Mouse (Mus musculus) CH12.LX (cell line): Measurements from ENCODE around the gene Rnf31. TPM values are rescaled to one million over a fixed set of nuclear protein-coding genes. Genes with fewer than 3 reads are reported as not detected.
A peak's percentile ranks its signal among the peaks of the same experiment; 100 is the strongest.

Source experiments
- DNase-seq: peaks from one replicate; pipeline ENCODE4 v3.0.0-alpha.2; 2013; ENCODE audit errors: extremely low read depth
- H3K27ac ChIP-seq: 2 replicates; pipeline ENCODE4 v1.5.1; 2012; ENCODE audit warnings: low read depth, mild to moderate bottlenecking, control low read depth, moderate library complexity; ENCODE audit not compliant: insufficient read depth
- H3K27me3 ChIP-seq: replicated peaks from 2 replicates; pipeline ENCODE3; 2012; ENCODE audit warnings: inconsistent platforms
- H3K36me3 ChIP-seq, 2 experiments: replicated peaks in 1 of 2; 2 replicates each; pipeline versions ENCODE3 to v1.6.1; 2012; ENCODE audit warnings: inconsistent platforms in 1 of 2, low read length in 1 of 2, mild to moderate bottlenecking in 1 of 2, mixed read lengths in 1 of 2, moderate library complexity in 1 of 2; ENCODE audit not compliant: control insufficient read depth in 1 of 2, insufficient read depth in 1 of 2
- H3K4me1 ChIP-seq, 2 experiments: 2 replicates each; pipeline ENCODE4 v1.6.1; 2012; ENCODE audit warnings: inconsistent platforms in 1 of 2, moderate library complexity in 1 of 2; ENCODE audit not compliant: insufficient read depth in 2 of 2, control insufficient read depth in 1 of 2
- H3K4me2 ChIP-seq: 2 replicates; pipeline ENCODE4 v1.6.1; 2012; ENCODE audit warnings: low read depth, mild to moderate bottlenecking, control low read depth; ENCODE audit not compliant: poor library complexity, insufficient read depth, severe bottlenecking
- H3K4me3 ChIP-seq, 3 experiments: fragments of 150-350 bp in 1 of 3; sonication (generic) in 1 of 3; replicated peaks in 1 of 3; 2 replicates each; pipeline versions ENCODE3 to v1.5.1; 2011 to 2012; ENCODE audit warnings: low read depth in 2 of 3, low read length in 2 of 3, mild to moderate bottlenecking in 2 of 3, moderate library complexity in 2 of 3, control low read depth in 1 of 3, improper control_type of control experiment in 1 of 3, inconsistent platforms in 1 of 3, mixed read lengths in 1 of 3; ENCODE audit not compliant: poor library complexity in 1 of 3
- H3K79me2 ChIP-seq: replicated peaks from 2 replicates; pipeline ENCODE4 v1.6.1; 2012; ENCODE audit warnings: mild to moderate bottlenecking, moderate library complexity; ENCODE audit not compliant: control insufficient read depth, poor library complexity, insufficient read depth, severe bottlenecking; ENCODE audit errors: extremely low read depth
- H3K9ac ChIP-seq: 2 replicates; pipeline ENCODE4 v1.6.1; 2012; ENCODE audit warnings: low read depth, mild to moderate bottlenecking, control low read depth, moderate library complexity; ENCODE audit not compliant: insufficient read depth
- H3K9me3 ChIP-seq: replicated peaks from 2 replicates; pipeline ENCODE3; 2012; ENCODE audit warnings: low read length, inconsistent platforms, mixed read lengths
- CHD1 ChIP-seq: IDR thresholded peaks from 2 replicates; pipeline ENCODE4 v1.6.1; 2012; ENCODE audit warnings: low read depth, low read length, improper control_type of control experiment, inconsistent platforms
- CHD2 ChIP-seq: IDR thresholded peaks from 2 replicates; pipeline ENCODE4 v1.6.1; 2011; ENCODE audit warnings: low read length, improper control_type of control experiment
- CTCF ChIP-seq, 2 experiments: IDR thresholded peaks in 1 of 2; conservative IDR thresholded peaks in 1 of 2; 2 replicates each; pipeline ENCODE4 v1.5.1; 2011 to 2012; ENCODE audit warnings: low read depth in 2 of 2, low read length in 2 of 2, improper control_type of control experiment in 1 of 2, inconsistent platforms in 1 of 2, mild to moderate bottlenecking in 1 of 2, moderate library complexity in 1 of 2
- EP300 ChIP-seq: IDR thresholded peaks from 2 replicates; pipeline ENCODE4 v1.6.1; 2011; ENCODE audit warnings: low read length, improper control_type of control experiment
- ETS1 ChIP-seq: conservative IDR thresholded peaks from 2 replicates; pipeline ENCODE4 v1.6.1; 2012; ENCODE audit warnings: low read depth, mild to moderate bottlenecking, inconsistent platforms, low read length, improper control_type of control experiment, moderate library complexity
- GABPA ChIP-seq: IDR thresholded peaks from 2 replicates; pipeline ENCODE4 v1.6.1; 2012; ENCODE audit warnings: low read depth, low read length, improper control_type of control experiment, inconsistent platforms; ENCODE audit not compliant: insufficient replicate concordance
- HCFC1 ChIP-seq: IDR thresholded peaks from 2 replicates; pipeline ENCODE4 v1.6.1; 2012; ENCODE audit warnings: low read depth, mild to moderate bottlenecking, inconsistent platforms, low read length, improper control_type of control experiment
- IRF4 ChIP-seq: IDR thresholded peaks from 2 replicates; pipeline ENCODE4 v1.6.1; 2014; ENCODE audit warnings: low read depth, mild to moderate bottlenecking, inconsistent platforms, low read length, improper control_type of control experiment
- JUND ChIP-seq: conservative IDR thresholded peaks from 2 replicates; pipeline ENCODE4 v1.6.1; 2011; ENCODE audit warnings: low read depth, low read length, improper control_type of control experiment
- MAFK ChIP-seq: IDR thresholded peaks from 2 replicates; pipeline ENCODE4 v1.6.1; 2011; ENCODE audit warnings: low read length, improper control_type of control experiment; ENCODE audit not compliant: insufficient replicate concordance
- MAX ChIP-seq: IDR thresholded peaks from 2 replicates; pipeline ENCODE4 v1.6.1; 2011; ENCODE audit warnings: low read length, improper control_type of control experiment
- MAZ ChIP-seq: IDR thresholded peaks from 2 replicates; pipeline ENCODE4 v1.6.1; 2012; ENCODE audit warnings: low read depth, mild to moderate bottlenecking, inconsistent platforms, low read length, improper control_type of control experiment, moderate library complexity
- MEF2A ChIP-seq: IDR thresholded peaks from 2 replicates; pipeline ENCODE4 v1.6.1; 2014; ENCODE audit warnings: low read depth, mild to moderate bottlenecking, inconsistent platforms, low read length, improper control_type of control experiment, borderline replicate concordance
- MYC ChIP-seq: IDR thresholded peaks from 2 replicates; pipeline ENCODE4 v1.6.1; 2011; ENCODE audit warnings: low read depth, mild to moderate bottlenecking, improper control_type of control experiment, low read length
- NELFE ChIP-seq: IDR thresholded peaks from 2 replicates; pipeline ENCODE4 v1.6.1; 2011; ENCODE audit warnings: low read depth, low read length, improper control_type of control experiment
- NRF1 ChIP-seq: IDR thresholded peaks from 2 replicates; pipeline ENCODE4 v1.6.1; 2014; ENCODE audit warnings: low read depth, mild to moderate bottlenecking, inconsistent platforms, low read length, improper control_type of control experiment, moderate library complexity
- PAX5 ChIP-seq: IDR thresholded peaks from 2 replicates; pipeline ENCODE4 v1.6.1; 2012; ENCODE audit warnings: low read length, inconsistent platforms, mixed read lengths
- POLR2A ChIP-seq: IDR thresholded peaks from 2 replicates; pipeline ENCODE4 v1.6.1; 2011; ENCODE audit warnings: low read depth, mild to moderate bottlenecking, improper control_type of control experiment, low read length
- POLR2AphosphoS2 ChIP-seq: IDR thresholded peaks from 2 replicates; pipeline ENCODE4 v1.6.1; 2011; ENCODE audit warnings: low read depth, low read length, improper control_type of control experiment
- RAD21 ChIP-seq: IDR thresholded peaks from 2 replicates; pipeline ENCODE4 v1.6.1; 2011; ENCODE audit warnings: low read depth, mild to moderate bottlenecking, low read length, improper control_type of control experiment, moderate library complexity
- RCOR1 ChIP-seq: conservative IDR thresholded peaks from 2 replicates; pipeline ENCODE4 v1.6.1; 2012; ENCODE audit warnings: low read depth, mild to moderate bottlenecking, inconsistent platforms, low read length, improper control_type of control experiment
- SIN3A ChIP-seq: IDR thresholded peaks from 2 replicates; pipeline ENCODE4 v1.6.1; 2012; ENCODE audit warnings: low read length, improper control_type of control experiment, inconsistent platforms
- SMC3 ChIP-seq: IDR thresholded peaks from 2 replicates; pipeline ENCODE4 v1.6.1; 2011; ENCODE audit warnings: low read depth, low read length, improper control_type of control experiment
- TBP ChIP-seq: conservative IDR thresholded peaks from 2 replicates; pipeline ENCODE4 v1.6.1; 2011; ENCODE audit warnings: low read depth, low read length, improper control_type of control experiment
- TCF12 ChIP-seq: IDR thresholded peaks from 2 replicates; pipeline ENCODE4 v1.6.1; 2014; ENCODE audit warnings: low read depth, mild to moderate bottlenecking, inconsistent platforms, low read length, improper control_type of control experiment
- UBTF ChIP-seq: IDR thresholded peaks from 2 replicates; pipeline ENCODE4 v1.6.1; 2012; ENCODE audit warnings: low read depth, mild to moderate bottlenecking, inconsistent platforms, low read length, improper control_type of control experiment, moderate library complexity
- USF1 ChIP-seq: IDR thresholded peaks from 2 replicates; pipeline ENCODE4 v1.6.1; 2014; ENCODE audit warnings: low read depth, mild to moderate bottlenecking, inconsistent platforms, low read length, improper control_type of control experiment
- USF2 ChIP-seq: conservative IDR thresholded peaks from 2 replicates; pipeline ENCODE4 v1.6.1; 2011; ENCODE audit warnings: low read depth, low read length, improper control_type of control experiment
- ZC3H11A ChIP-seq: IDR thresholded peaks from 2 replicates; pipeline ENCODE4 v1.6.1; 2012; ENCODE audit warnings: low read depth, mild to moderate bottlenecking, inconsistent platforms, low read length, improper control_type of control experiment
- ZKSCAN1 ChIP-seq: IDR thresholded peaks from 2 replicates; pipeline ENCODE4 v1.6.1; 2012; ENCODE audit warnings: low read depth, inconsistent platforms, low read length, improper control_type of control experiment, borderline replicate concordance
- ZMIZ1 ChIP-seq: IDR thresholded peaks from 2 replicates; pipeline ENCODE4 v1.6.1; 2012; ENCODE audit warnings: low read depth, mild to moderate bottlenecking, inconsistent platforms, low read length, improper control_type of control experiment
- ZNF384 ChIP-seq: IDR thresholded peaks from 2 replicates; pipeline ENCODE4 v1.6.1; 2012; ENCODE audit warnings: low read depth, low read length, improper control_type of control experiment, inconsistent platforms
- dilution Hi-C: fragments of 300-500 bp; cut with MboI; formaldehyde crosslinking; loops from 2 replicates; pipeline ENCODE4 v1.14.3; 2020; ENCODE audit warnings: low sequenced_read_pairs; ENCODE audit not compliant: extremely low pct_unique_long_range_greater_than_20kb, extremely low pct_ligation_motif_present
- in situ Hi-C: fragments of 300-500 bp; cut with MboI; formaldehyde crosslinking; loops from 3 replicates; pipeline ENCODE4 v1.14.3; 2019; ENCODE audit warnings: low sequenced_read_pairs, low pct_ligation_motif_present, low pct_unique_long_range_greater_than_20kb, mixed read lengths
- polyA plus RNA-seq: library from polyadenylated mRNA; unstranded; fragments of >175 nt; gene quantifications from 2 replicates; pipeline ENCODE4 v1.2.1, GENCODE M21; 2012; ENCODE audit warnings: low read depth; ENCODE audit not compliant: insufficient read length
- total RNA-seq, 2 experiments: library from RNA; depleted of rRNA; stranded (reverse); fragments of 300-350 nt in 1 of 2; fragments of >200 nt in 1 of 2; gene quantifications; 2 replicates each; pipeline ENCODE4 v1.2.3; 2012 to 2014

Gene Rnf31
- total and polyA plus RNA-seq, 3 experiments: 3.8 to 22.6 (median 15.9) TPM

GRCm38 (mm10) chr14:55559799-55560201 is 31.7 kb upstream of the Rnf31 start, which contains the start of gene Dcaf11 (continued):
- TF ChIP-seq IRF4 (no peak; the same call in 1 of the 2 replicates), USF2 (no peak), CTCF (conservative IDR thresholded peaks at IDR 0.05 in 1 of 2, IDR thresholded peaks at IDR 0.05 in 1 of 2; ENCODE audit: low read depth in 2 of 2, low read length in 2 of 2) (peak in 1 of 2 experiments; percentile 34; a peak in 2 of 4 replicates), ZKSCAN1 (no peak), USF1 (peak; percentile 37), RCOR1 (no peak), MAFK (no peak), MYC (peak; percentile 30; the same call in 1 of the 2 replicates), JUND (no peak), RAD21 (peak; percentile 9), MAZ (no peak), NELFE (peak; percentile 85), ZNF384 (no peak), SMC3 (0 out of 2 replicates have a peak, but pooled peaks have one; percentile 18)

GRCm38 (mm10) chr14:55560202-55561073 is 31.1 kb upstream of the Rnf31 start, which contains the start of gene A730061H03Rik:
TSS of gene A730061H03Rik (minus strand) at chr14:55560406.
- Histone ChIP-seq H3K9ac (peak within 1 kb of the TSS; percentile 87), H3K27me3 (no peaks in the 10 kb centered on the region), H3K9me3 (no peaks in the 10 kb centered on the region), H3K4me3 (peak within 1 kb of the TSS; percentile 69 to 80 (median 80)), H3K4me2 (peak within 1 kb of the TSS; percentile 73), H3K36me3 (peaks cover 17 to 36% of the 10 kb centered on the region in 2 experiments), H3K4me1 (peaks cover 9 to 32% of the 10 kb centered on the region in 2 experiments), H3K27ac (peak within 1 kb of the TSS; percentile 95), H3K79me2 (peaks cover 6% of the 10 kb centered on the region; the same call in 1 of the 2 replicates)
- DNase-seq: peak; percentile 99
- dilution Hi-C loops (no loop called here), in situ Hi-C loops (no loop called here)
- TF ChIP-seq MYC (peak; percentile 64; the same call in 1 of the 2 replicates), SIN3A (peak; percentile 89), USF2 (peak; percentile 70), HCFC1 (peak; percentile 60; the same call in 1 of the 2 replicates), IRF4 (peak; percentile 31), ZNF384 (no peak), RCOR1 (no peak; the same call in 1 of the 2 replicates), ZKSCAN1 (no peak), MEF2A (peak; percentile 51; the same call in 1 of the 2 replicates), GABPA (no peak), MAX (peak; percentile 97), POLR2AphosphoS2 (no peak; the same call in 1 of the 2 replicates), ZC3H11A (no peak), USF1 (peak; percentile 85), NELFE (0 out of 2 replicates have a peak, but pooled peaks have one; percentile 19), EP300 (no peak), CHD2 (peak; percentile 95), MAFK (no peak), PAX5 (no peak), CHD1 (no peak), TBP (peak; percentile 71), TCF12 (peak; percentile 33), JUND (0 out of 2 replicates have a peak, but pooled peaks have one; percentile 19), ETS1 (peak; percentile 51; the same call in 1 of the 2 replicates), CTCF (conservative IDR thresholded peaks at IDR 0.05 in 1 of 2, IDR thresholded peaks at IDR 0.05 in 1 of 2; ENCODE audit: low read depth in 2 of 2, low read length in 2 of 2) (no peak), ZMIZ1 (peak; percentile 41; the same call in 1 of the 2 replicates), NRF1 (peak; percentile 48; the same call in 1 of the 2 replicates), UBTF (no peak), POLR2A (peak; percentile 39), SMC3 (no peak), RAD21 (no peak)
